Mouse (Mus musculus): Measurements from ENCODE around the gene Pak1ip1.

DNA sequence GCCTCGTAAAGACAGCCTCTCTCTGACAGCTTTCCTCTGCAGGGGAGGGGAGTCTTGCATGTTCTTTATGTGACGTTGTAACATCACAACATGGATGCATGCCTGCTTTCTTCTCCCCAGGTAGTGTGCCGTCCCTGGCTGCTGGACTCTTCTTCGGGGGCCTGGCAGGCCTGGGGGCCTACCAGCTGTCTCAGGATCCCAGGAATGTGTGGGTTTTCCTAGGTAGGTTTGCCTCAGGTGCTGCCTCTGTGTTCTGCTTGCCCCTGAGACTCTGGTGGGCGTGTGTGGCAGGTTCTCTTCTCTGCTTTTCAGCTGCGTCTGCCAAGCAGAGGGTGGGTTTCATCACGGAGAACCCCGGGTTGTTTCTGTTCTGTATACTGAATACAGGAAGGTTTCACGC, 17.4 kb downstream of the Pak1ip1 start:
- TF ChIP-seq HCFC1 (IDR thresholded peaks at IDR 0.05; ENCODE audit: borderline replicate concordance, insufficient read depth, low read length) (no peak), ZNF384 (IDR thresholded peaks at IDR 0.05; ENCODE audit: low read depth, low read length) (no peak), ZC3H11A (IDR thresholded peaks at IDR 0.05; ENCODE audit: borderline replicate concordance, low read depth, low read length) (no peak), MAFK (IDR thresholded peaks at IDR 0.05; ENCODE audit: insufficient read depth, low read depth, low read length) (no peak)
